Mouse (Mus musculus): ENCODE data around the gene Rapgefl1. TPM values are rescaled to one million over a fixed set of nuclear protein-coding genes. Genes with fewer than 3 reads are reported as not detected.

Gene Rapgefl1
- total RNA-seq (2021): 100 to 1,000 TPM; 196 to 203 TPM
- long read RNA-seq, full-length matches to known transcripts: 154 of 205 reads
- long read RNA-seq, partial matches to known transcripts: 19 of 205 reads
- long read RNA-seq, other reads (novel, unspliced or antisense): 32 of 205 reads

DNA sequence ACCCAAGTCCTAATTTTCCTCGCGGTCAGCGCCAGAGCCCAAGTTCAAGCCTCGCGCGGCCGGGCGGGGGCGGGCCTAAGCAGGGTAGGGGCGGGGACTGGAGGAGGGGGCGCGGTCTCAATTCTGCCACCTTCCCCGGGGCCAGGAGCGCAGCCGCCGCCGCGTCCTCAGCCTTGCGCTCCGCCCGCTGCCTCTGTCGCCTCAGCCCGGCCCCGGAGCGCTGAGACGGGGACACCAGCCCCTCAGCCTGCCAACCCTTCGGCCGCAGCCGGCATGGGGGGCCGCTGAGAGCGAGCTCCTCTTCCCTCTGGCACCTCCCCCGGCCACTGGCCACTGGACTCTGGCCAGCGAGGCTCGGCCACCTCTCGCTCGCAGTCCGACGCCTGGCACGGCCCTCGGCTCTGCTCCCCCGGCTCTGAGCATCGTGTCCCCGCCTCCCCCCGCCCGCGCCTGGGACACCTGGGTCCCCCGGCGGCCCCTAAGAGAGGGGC is at the start of gene Rapgefl1:
Rapgefl1 (plus strand) TSS at position 135 of the 491 bp plus-strand sequence.
- peak; percentile 79 to 86 for DNase-seq (ENCODE audit: low spot score in 2 of 2)

DNA sequence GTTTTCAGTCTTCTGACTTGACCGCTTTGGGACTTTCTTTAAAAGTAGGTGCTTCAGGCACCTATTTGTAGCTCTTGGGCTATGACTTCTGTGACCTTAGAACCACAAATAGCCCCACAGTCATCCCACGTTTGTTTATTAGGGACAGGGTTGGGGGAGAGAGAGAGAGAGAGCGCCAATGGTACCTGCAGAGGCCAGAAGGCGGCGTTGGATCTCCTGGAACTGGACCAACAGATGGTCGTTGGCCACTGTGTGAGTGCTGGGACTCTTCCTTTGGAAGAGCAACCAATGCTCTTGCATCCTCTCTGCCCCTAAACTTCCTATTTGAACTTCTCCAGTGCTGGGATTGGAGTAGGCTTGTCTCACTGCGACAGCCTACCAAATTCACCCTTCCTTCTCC is 49.4 kb upstream of the Rapgefl1 start:
- DNase-seq (ENCODE audit: low spot score in 2 of 2): no peak

DNA sequence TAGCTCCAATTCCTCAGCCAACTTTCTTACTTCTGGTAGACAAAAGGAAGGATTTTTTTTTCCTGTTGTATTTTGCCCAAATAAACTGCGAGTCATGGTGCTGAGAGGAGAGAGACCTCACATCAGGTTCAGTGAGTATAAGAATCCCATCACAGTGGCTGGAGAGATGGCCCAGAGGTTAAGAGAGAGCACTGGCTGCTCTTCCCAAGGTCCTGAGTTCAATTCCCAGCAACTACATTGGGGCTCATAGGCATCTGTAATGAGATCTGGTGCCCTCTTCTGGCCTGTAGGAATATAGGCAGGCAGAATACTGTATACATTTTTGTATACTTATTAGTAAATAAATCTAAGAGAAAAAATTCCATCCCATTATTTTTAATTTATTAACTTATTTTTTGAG is 48.9 kb upstream of the Rapgefl1 start:
- DNase-seq (ENCODE audit: low spot score in 2 of 2): no peak

- no peak for DNase-seq (ENCODE audit: low spot score in 2 of 2)
These were observed 48.4 kb upstream of the Rapgefl1 start for GRCm38 (mm10) chr11:98788139-98788538.

GRCm38 (mm10) chr11:98788550-98789218 is 47.9 kb upstream of the Rapgefl1 start:
- peak; percentile 81 to 86 for DNase-seq (ENCODE audit: low spot score in 2 of 2)

DNA sequence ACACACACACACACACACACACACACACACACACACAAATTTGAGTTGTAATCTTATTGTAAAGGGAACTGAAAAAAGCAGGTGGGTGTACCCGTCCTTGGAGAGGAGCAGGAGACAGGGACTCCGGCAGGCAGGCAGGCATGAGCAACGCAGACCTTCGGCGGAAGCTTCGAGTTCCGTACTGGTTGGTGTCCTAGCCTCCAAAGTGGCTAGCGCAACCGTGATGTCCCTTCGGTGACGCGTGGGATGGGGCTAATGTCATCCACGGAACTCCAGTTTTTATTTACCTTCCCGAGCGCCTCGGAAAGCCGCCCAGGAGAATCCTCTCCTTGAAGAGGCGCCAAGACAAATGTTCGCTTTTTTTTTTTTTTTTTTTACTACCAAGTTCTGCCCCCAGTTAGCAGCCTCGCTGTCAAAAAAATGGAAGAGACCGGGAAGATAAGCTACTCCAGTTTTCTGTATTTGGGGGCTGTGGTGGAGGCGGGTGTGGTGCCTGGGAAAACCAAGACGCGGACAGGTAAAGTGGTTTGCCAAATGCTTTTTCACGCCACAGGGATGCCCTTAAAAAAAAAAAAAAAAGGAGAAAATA is 47.3 kb upstream of the Rapgefl1 start:
- DNase-seq (ENCODE audit: low spot score in 2 of 2): no peak

DNA sequence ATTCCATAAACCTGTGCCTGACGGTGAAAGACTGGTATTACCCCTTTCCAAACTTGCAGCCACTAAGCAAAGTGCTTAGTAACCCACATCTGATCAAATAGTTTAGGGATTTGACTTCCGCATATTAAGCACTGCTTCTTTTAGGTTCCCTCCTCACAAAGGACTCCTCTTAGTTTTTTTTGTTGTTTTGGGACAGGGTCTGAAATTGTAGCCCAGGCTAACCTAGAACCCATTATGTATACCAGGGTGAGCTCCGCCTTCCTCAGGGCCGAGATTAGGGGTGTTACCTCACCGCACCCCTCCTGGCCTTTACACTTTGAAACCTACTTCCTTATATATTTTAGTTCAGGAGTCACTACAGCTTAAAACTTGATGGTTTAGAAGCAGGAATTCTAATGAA is 46.8 kb upstream of the Rapgefl1 start:
- no peak for DNase-seq (ENCODE audit: low spot score in 2 of 2)

- no peak for DNase-seq (ENCODE audit: low spot score in 2 of 2)
These were observed 45.9 kb upstream of the Rapgefl1 start for GRCm38 (mm10) chr11:98790631-98791205.

DNA sequence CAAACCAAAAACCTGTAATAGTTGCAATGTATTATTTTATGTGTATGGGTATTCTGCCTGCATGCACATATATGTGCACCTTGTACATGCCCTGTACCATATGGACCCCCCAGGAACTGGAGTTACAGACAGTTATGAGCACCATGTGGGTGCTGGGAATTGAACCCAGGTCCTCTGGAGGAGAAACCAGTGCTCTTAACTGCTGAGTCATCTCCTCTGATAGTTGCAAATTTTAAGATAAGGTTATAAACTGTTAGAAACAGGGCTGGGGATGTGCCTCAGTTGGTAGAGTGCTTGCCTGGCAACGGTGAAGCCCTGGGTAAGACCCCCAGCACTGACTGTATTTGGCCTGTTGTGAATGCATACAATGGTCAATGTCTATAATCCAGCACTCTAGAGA is 45.1 kb upstream of the Rapgefl1 start:
- no peak for DNase-seq (ENCODE audit: low spot score in 2 of 2)

- no peak for DNase-seq (ENCODE audit: low spot score in 2 of 2)
These were observed 44.5 kb upstream of the Rapgefl1 start for GRCm38 (mm10) chr11:98792081-98792480.

DNA sequence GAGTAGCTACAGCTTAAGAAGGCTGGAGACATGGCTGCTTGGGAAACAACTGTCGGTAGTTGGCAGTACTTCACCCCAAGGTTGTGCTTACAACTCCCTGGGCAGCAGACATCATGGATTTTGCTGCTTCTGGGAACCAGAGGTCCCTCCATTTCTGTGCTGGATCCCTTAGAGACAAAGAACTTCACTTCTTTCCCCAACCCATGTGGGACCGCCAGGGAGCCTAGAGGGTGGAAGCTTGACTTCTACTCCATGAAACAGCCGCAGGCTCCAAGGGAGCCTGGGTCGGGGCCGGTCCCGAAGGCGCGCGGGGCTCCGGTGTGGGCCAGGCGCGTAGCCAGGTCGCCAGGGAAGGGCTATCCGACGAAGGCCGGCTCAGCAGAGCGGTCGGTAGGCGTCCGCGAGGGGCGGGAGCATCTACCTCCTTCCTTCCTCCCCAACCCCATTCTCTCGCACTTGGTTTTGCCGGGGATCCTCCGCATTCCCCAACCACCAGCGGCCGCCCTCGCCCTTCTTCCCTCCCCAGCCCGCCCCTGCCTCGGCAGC is 42.0 kb upstream of the Rapgefl1 start:
- DNase-seq (ENCODE audit: low spot score in 2 of 2): peak in 1 of 2 experiments; percentile 67

DNA sequence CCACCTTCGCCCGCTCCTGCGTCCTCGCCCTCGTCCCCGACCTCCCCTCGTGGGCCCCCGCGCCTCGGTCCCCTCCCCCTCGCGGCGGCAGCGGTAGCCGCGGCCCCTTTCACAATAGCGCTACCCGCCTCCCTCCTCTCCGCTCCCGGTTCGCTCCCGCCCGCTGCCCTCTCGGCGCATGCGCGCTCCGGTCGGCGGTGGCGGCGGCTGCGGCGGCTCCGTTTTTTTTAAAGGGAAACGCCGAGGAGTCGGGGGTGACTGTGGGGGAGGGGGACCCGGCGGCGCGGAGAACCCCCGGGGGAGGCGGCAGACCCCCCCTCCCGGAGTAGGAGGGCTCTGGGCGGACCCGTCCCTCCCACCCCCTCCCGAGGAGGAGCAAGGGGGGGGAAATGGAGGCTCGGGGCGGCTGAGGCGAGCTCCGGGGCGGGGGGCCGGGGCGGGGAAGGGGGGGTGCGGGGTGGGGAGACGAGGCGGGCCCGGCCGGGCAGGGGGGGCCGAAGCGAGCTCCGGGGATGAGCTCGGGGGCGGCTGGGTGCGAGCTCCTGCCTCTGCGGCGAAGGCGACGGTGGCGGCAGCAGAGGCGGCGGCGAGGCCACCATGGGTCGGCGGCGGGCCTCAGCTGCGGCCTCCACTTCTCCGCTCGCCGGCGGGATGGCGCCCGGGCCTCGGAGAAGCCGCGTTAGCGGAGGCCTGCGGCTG is 41.4 kb upstream of the Rapgefl1 start, which contains the start of gene Msl1:
Msl1 (plus strand) TSS at position 502 of the 699 bp plus-strand sequence.
- peak; percentile 82 to 88 for DNase-seq (ENCODE audit: low spot score in 2 of 2)

DNA sequence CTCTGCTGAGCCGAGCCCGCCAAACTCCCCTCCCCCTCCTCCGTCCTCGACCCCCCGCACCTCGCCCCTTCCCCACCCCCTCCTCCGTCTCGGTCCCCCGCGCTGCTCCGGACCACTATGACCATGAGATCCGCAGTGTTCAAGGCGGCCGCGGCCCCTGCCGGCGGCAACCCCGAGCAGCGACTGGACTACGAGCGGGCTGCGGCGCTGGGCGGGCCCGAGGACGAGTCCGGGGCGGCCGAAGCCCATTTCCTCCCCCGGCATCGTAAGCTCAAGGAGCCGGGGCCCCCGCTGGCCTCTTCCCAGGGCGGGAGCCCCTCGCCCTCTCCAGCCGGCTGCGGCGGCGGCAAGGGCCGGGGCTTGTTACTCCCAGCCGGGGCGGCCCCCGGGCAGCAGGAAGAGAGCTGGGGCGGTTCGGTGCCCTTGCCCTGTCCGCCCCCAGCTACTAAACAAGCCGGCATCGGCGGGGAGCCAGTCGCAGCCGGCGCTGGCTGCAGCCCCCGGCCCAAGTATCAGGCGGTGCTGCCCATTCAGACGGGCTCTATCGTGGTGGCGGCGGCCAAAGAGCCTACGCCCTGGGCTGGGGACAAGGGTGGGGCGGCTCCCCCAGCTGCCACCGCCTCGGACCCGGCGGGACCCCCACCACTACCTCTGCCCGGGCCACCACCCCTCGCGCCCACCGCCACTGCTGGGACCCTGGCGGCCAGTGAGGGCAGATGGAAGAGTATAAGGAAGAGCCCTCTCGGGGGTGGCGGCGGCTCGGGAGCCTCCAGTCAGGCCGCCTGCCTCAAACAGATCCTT is 40.7 kb upstream of the Rapgefl1 start:
- no peak for DNase-seq (ENCODE audit: low spot score in 2 of 2)

DNA sequence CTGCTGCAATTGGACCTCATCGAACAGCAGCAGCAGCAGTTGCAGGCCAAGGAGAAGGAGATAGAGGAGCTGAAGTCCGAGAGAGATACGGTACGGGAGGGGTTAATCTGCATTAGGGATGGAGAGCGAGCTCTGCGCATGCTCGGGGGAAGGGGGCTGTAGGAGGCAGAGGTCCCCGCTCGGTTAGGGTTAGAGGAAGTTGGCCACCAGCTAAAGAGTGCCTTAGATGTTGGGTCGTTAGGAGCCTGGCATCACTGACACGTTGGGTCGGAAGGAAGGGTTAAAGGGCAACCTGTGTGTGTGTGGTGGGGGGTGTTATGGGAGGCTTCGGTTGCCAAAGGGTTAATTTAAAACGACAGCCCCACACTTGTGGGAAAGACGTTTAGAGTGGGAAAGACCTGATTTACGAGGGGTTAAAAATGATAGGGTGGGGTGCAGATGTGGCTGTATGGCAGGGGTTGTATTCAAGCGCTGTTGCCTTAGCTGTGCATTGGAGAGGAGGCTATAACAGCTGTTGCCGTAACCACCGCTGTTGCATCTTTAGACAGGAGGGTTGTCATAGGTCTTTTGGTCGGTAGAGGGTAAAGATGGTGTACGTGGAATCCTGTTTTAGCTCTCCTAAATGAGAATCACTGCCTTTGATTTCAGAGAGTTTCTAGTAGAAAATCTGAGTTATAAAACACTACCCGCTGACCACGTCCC is 39.9 kb upstream of the Rapgefl1 start:
- peak; percentile 72 to 79 for DNase-seq (ENCODE audit: low spot score in 2 of 2)

- no peak for DNase-seq (ENCODE audit: low spot score in 2 of 2)
These were observed 39.3 kb upstream of the Rapgefl1 start for GRCm38 (mm10) chr11:98797306-98797705.

DNA sequence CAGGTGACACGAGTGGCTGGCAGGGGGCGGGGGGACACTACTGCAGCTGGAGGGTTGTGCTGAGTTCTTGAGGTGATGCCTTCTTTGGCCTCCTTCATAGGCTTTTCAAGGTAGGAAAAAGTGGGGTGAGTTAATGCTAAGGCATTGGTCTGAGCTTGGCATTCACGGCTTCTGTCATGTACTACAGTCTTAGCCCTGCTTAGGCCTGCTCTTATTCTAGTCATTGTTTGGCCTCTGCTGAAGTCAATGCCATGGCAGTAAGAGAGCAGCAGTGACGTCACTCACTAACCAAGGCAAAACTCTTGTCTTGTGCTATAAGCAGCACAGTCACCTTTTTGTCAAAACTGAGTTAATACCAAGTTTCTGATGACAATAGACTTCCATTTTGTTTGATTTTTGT is 38.7 kb upstream of the Rapgefl1 start:
- DNase-seq (ENCODE audit: low spot score in 2 of 2): no peak

- DNase-seq (ENCODE audit: low spot score in 2 of 2): no peak
These were observed 32.0 kb upstream of the Rapgefl1 start, which contains the start of gene Casc3 for GRCm38 (mm10) chr11:98804605-98805004. Casc3 (plus strand) TSS chr11:98804905.

DNA sequence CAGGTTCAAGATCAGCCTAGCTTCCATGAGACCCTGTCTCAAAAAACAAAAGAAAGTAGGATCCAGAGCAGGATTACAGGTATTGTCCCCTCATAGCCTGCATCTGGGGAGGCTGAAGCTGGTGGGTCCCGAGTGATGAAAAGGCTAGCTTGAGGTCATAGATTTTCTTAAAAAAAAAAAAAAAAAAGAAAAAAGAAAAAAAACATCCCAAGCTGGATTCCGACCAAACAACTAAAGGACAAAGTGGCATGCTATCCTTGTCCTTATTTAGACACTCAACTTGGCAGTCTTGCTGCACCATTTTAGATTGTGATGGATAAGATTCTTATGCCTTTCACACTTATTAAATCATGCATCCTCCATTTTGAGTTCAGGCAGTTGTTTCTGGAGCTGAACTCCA is 28.2 kb upstream of the Rapgefl1 start:
- DNase-seq (ENCODE audit: low spot score in 2 of 2): no peak

DNA sequence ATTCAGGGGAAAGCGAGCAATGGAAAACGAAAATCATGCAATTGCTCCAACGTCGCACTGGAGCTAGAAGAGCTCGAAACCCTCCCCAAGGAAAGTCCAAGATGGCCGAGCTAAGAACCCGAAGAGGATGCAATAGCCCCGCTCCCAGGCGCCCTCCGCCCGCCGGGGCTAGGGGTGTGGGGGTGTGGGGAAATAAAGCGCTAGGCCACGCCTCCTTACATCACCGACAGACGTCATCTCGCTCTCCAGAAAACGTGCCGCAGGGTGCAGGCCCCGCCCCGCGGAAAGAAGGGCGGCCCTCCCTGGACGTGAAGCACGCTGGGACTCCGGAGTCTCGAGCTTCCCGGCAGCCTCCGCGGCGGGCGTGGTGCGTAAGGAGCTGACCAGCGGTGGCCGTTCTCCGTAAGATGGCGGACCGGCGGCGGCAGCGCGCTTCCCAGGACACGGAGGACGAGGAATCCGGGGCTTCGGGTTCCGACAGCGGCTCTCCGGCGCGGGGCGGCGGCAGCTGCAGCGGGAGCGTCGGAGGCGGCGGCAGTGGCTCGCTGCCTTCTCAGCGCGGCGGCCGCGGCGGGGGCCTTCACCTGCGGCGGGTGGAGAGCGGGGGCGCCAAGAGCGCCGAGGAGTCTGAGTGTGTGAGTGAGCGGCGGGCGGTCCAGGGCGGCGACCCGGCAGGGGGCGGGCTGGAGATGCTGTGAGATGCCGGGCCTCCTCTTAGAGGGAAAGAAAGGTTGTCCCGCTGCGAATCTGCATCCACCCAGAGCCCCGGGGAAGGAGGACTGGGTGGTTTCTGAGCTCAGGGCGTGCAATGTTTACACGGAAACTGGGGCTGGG is 26.9 kb upstream of the Rapgefl1 start:
- DNase-seq (ENCODE audit: low spot score in 2 of 2): peak; percentile 99

Measured in layer of hippocampus, adult 18-20 months (tissue).